Mouse (Mus musculus) B cell, adult 2 months (primary cell): ENCODE measurements around the gene Ache.

Experiments
- DNase-seq, 2 experiments: peaks; one replicate each; pipeline ENCODE4 v3.0.0; 2022

Ache gene

DNA sequence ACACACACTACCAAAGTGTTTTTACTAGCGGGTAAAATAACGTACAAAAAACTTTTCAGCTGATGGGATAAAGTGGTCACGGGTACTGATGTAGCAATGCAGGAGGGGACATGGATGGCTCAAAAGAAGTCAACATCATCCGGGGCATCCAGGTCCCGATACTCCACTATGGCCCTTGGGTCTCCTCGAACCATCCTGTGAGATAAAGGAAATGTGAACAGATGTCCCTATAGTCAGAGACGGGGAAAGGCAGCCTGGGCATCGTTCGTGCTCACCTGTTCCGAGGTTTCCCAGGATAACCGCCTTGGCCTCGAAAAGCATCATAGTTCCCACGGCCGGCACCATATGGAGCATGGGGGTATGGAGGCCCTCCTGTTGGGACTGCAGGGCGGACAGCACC, 8.4 kb downstream of the Ache start:
- no peak for DNase-seq

DNA sequence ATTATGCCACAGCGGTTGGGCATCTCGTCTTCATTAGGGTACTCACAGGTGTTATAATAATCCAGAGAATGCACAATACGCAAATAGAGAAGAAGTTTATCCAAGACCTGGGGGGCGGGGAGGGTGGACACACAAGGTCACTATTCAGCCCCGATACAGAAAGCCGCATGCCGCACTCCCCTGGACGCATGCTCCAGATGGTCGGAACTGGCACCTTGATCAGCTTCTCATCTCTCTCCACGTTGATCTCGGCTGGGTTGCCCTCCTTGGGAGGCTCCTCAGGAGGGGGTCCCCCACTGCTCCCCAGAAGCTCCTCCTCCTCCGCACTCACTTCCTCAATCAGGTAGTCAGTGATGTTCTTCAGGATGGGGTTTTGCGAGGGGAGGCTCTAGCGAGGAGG, 9.8 kb downstream of the Ache start:
- no peak for DNase-seq

DNA sequence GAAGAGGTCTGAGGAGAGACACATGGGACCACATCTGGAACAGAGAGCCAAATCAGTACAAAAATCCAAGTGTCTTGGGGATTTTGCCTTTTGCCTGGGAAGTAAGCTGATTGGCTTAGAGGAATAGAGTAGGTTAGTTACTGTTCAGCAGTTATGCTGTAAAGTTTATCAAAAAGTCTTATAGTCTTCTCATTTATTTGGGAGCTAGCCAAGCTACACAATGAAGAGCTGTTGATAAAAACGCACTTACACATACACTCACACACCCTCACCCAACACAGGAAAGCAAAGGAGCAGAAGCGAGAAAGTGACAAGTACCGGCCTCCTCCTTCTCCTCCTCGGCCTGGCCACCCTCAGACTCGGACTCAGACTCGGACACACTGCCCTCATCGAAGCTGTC, 11.9 kb downstream of the Ache start:
- no peak for DNase-seq

GRCm38 (mm10) chr5:137301253-137301652, 13.9 kb downstream of the Ache start:
- DNase-seq, result no peak

GRCm38 (mm10) chr5:137303609-137304008, 16.3 kb downstream of the Ache start:
- DNase-seq, result no peak

GRCm38 (mm10) chr5:137304165-137304564, 16.8 kb downstream of the Ache start:
- DNase-seq, result no peak

DNA sequence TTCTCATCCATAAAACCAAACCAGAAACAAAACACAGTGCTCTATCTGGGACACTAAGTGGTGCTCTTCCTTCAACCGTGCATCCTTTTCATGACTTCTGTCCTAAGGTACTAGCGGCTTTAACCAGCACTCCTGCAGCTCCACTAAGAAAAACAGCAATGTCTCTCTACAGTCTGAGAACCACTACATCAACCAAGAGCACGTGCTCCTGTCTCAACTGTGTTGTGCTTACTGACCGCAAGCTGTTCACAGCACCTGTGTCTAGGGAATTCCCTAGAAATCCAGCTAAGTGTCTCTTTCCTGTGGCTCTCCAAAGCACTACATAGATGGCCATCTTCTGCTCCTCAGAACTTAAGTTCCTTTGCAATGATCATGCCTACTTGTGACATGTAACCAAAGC, 17.5 kb downstream of the Ache start:
- no peak for DNase-seq

DNA sequence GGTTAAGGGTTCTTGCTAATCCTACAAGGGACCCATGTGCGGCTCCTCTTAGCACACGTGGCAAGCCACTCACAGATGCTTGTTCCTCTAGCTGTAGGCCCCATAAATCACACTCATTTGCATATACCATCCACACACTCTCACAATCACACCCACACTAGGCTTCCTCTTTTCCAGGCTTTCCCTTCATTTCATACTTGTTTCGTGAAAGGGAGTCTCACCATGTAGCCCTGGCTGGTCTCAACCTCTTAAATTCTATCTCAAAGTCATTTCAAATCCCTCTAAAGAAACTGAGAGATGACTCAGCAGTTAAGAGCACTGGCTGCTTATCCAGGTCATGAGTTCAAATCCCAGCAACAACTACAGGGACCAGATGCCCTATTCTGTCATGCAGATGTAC, 18.5 kb downstream of the Ache start:
- peak; percentile 21 to 24 for DNase-seq

GRCm38 (mm10) chr5:137306439-137307005, 19.2 kb downstream of the Ache start:
- peak; percentile 16 to 24 for DNase-seq

GRCm38 (mm10) chr5:137307071-137307912, 20.0 kb downstream of the Ache start, which contains the start of gene Srrt:
Srrt (minus strand) TSS chr5:137307674.
- peak; percentile 86 for DNase-seq

GRCm38 (mm10) chr5:137308356-137308755, 21.0 kb downstream of the Ache start:
- DNase-seq, result no peak

DNA sequence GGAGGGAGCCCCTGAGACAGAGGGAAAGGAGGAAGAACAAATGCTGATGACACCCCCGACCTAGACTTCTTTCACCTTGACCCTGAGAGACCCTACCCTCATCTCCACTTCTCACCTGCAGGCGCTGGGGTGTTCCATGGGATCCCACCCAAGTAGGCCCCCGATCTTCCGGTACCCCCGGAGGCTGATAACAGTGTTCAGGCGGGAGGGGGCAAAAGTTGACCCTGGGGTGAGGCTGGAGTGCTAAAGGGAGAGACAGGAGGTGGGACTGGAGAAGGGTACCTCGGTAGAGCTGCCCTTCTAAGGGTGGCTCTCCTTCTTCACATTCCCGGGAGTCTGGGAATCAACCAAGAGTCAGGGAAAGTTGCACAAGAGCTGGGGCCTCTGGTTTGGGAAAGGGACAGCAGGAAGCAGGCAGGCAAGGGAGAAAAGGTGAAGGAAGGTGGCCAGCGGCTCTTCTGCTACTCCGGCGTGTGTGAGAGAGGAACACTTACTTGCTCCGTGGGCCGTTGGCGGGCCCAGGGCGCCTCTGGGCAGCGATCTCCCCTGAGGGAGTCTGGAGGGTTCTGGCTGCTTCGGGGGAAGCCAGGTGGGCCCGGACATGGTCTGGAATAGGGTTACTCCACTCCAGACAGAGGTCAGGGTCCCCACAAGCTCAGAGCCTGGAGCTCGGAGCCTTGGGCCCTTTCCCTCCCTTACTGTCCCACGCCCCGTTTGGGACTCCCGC, 26.3 kb downstream of the Ache start:
- no peak for DNase-seq

- no peak for DNase-seq
These were observed 27.1 kb downstream of the Ache start, which contains the start of gene Trip6 for GRCm38 (mm10) chr5:137314193-137315083. Trip6 (minus strand) TSS chr5:137314404.

GRCm38 (mm10) chr5:137315084-137315903, 28.0 kb downstream of the Ache start:
- DNase-seq, result peak; percentile 47 to 50

- DNase-seq, result no peak
These were observed 30.0 kb downstream of the Ache start for GRCm38 (mm10) chr5:137317361-137317760.

DNA sequence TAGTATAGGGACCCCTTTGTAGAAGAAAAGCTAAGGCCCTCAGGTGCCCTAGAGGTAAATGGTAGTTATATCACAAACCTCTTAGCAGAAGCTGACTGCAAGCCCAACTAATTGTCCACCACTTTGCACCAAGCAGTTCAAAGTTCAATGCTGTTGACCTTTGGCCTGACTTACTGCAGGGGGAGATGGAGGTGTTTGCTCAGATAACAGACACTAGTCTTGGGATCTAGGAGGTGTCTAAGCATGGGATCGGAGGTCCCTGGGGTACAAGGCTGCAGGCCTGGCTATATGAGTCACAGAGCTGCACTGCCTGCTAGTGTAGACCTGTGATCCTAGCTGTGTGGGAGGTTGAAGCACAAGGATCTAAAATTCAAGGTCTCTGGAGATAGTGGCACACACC, 31.3 kb downstream of the Ache start:
- DNase-seq, result no peak

- DNase-seq, result no peak
These were observed 33.7 kb downstream of the Ache start for GRCm38 (mm10) chr5:137320996-137321395.

DNA sequence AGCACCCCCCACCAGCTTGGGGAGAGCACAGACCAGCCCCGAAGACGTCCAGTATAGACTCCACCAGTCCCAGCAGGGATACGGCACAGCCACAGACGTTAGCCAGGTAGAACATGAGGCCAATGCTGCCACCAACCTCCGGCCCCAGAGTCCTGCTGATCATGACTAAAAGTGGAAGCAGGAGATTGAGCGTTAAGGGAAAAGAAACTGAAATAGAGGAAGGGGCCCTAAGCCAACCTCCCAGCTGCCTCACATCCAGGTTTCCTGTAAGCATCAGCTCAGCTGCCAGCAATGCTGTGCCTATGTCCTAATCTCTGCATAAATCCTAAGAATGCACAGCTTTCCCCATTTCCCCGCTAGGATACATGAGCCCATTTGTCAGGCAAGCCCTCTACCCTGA, 43.6 kb downstream of the Ache start:
- DNase-seq, result no peak

- no peak for DNase-seq
These were observed 45.7 kb downstream of the Ache start for GRCm38 (mm10) chr5:137332857-137333511.

- peak; percentile 97 for DNase-seq
These were observed 46.3 kb downstream of the Ache start, which contains the start of gene Slc12a9 for GRCm38 (mm10) chr5:137333512-137334174. Slc12a9 (minus strand) TSS chr5:137333597.

GRCm38 (mm10) chr5:137334317-137334716, 47.0 kb downstream of the Ache start:
- DNase-seq, result no peak
